Mouse (Mus musculus) activated CD4-positive, CD25-positive, alpha-beta regulatory T cell (primary cell): ENCODE measurements around the gene Prkag3. TPM values are rescaled to one million over a fixed set of nuclear protein-coding genes. Genes with fewer than 3 reads are reported as not detected.

ENCODE experiments used
- polyA plus RNA-seq, 2 experiments: library from polyadenylated mRNA; unstranded; fragments of 100-300 nt; shearing (Covaris generic); gene quantifications; one replicate each; pipeline ENCODE4 v1.2.1; 2017

The Prkag3 gene
- polyA plus RNA-seq, result under 1 TPM in 1 of 2 experiments, not detected in 1; 0.15 TPM

DNA sequence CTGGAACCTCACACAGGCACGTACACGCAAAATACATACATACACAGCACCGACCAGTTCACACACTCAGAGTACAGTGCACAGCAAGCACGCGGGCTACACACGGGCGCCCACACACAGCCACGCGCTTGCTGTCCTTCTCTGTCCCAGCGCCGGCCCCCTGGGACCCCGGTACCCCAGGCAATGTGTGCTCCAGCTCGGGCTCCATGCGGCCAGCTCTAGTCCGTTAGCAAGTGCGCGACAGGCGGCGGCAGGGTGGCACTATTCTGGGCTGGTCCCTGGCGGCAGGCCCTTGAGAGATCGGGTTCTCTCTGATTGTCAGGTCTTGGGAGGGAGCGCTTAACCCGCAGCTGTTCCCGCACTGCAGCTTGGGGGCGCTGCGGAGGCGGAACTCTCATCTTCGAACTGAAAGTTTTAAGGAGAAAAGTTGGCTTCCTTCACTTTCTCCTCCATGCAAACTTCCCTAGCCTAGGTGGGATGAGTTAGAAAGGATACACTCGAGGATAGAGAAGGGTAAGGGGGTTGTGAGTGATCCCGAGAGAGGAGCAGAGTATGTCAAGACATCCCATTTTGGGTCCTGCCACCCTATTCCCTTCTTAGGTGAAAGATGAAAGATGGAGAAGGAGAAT is at the start of gene Prkag3:
TSS of gene Prkag3 (minus strand) at position 579 of the 629 bp plus-strand sequence.

DNA sequence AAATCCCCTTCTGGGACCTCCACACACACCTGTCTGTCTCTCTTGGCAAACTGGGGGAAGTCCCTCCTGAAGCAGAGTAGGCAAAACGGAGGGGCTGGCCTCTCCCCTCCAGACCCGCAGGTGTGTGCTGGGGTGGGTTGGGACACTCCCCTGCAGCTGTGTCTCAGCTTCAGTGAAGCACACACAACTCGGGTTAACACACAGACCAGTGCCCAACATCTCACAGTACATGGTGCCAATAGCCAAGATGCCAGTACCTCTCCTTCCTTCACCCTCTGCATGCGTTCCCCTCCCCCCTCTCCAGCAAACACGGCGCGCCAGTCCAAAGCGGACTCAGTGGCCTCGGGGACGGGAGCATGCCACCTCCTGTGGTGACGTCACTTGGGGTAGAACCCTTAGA is 42.2 kb upstream of the Prkag3 start, which contains the start of gene Wnt10a:
TSS of gene Wnt10a (plus strand) at position 268 of the 400 bp plus-strand sequence.

DNA sequence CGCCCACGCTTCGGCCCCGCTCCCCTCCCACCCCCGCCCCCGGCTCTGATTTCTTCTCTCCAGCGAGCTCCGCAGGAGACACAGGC is 22.7 kb upstream of the Prkag3 start, which contains the start of gene Wnt6:
TSS of gene Wnt6 (plus strand) at position 48 of the 86 bp plus-strand sequence.

DNA sequence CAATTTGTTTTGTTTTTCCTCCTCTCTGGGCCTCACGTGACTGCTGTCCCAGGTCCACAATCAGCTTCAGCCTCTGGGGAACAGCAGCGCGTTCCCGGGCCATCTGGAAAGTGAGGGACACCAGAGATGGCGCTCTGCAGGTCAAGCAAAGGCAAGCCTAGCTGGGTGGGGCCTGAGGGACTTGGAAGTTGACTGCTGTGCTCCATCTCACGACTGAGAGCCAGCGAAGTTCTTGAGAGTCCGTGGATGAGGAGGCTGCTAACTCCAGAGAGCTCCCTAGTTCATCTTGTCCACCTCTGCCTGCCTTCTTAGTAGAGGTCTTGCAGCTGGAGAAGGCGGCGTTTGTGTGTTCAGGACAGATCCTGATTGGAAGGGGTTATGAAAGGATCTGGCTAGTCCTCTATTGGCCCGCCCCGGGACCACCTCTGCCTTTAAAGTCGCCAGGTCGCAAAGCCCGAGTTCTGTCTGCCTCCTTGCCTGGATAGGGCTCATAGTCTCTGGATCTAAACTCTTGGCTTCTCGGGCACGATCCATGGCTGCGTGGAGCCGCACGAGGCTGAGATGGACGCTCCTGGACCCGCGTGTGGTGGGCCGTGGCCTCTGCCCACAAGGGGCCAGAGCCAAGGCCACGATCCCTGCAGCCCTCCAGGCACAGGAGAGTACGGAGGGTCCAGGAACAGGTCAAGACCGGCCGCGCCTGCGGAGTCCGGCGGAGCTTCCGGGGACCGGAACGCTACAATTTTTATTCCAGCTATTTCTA is 35.7 kb downstream of the Prkag3 start, which contains the start of gene Cyp27a1:
TSS of gene Cyp27a1 (plus strand) at position 476 of the 760 bp plus-strand sequence.

Other genes with a start within 250 kb of the Prkag3 start
- gene Cnot9, start 243.2 kb downstream of the Prkag3 start, polyA plus RNA-seq, result 10 to 100 TPM; 34.7 to 37.7 TPM
- 1 to 10 TPM in 1 of 2 experiments, under 1 TPM in 1; 0.66 to 1.5 TPM for gene Plcd4, start 206.3 kb downstream of the Prkag3 start, polyA plus RNA-seq
- 10 to 100 TPM; 12.0 to 13.0 TPM for gene Usp37, start 204.9 kb downstream of the Prkag3 start, polyA plus RNA-seq
- gene Zfp142, start 161.0 kb downstream of the Prkag3 start, polyA plus RNA-seq, result 10 to 100 TPM; 10.2 to 14.0 TPM
- gene Bcs1l, start 160.9 kb downstream of the Prkag3 start, polyA plus RNA-seq, result 10 to 100 TPM in 1 of 2 experiments, 1 to 10 TPM in 1; 9.8 to 11.9 TPM
- 10 to 100 TPM; 19.4 to 25.8 TPM for gene Rnf25, start 147.8 kb downstream of the Prkag3 start, polyA plus RNA-seq
- under 1 TPM in 1 of 2 experiments, not detected in 1; 0.53 TPM for gene Stk36, start 147.8 kb downstream of the Prkag3 start, polyA plus RNA-seq
- 10 to 100 TPM; 13.3 to 24.1 TPM for gene Ttll4, start 87.5 kb downstream of the Prkag3 start, polyA plus RNA-seq
- gene Cyp27a1, start 35.6 kb downstream of the Prkag3 start, polyA plus RNA-seq, result under 1 TPM in 1 of 2 experiments, not detected in 1; 0.66 TPM
- under 1 TPM in 1 of 2 experiments, not detected in 1; 0.68 TPM for gene Wnt6, start 22.7 kb upstream of the Prkag3 start, polyA plus RNA-seq
- gene Wnt10a, start 42.3 kb upstream of the Prkag3 start, polyA plus RNA-seq, result 1 to 10 TPM in 1 of 2 experiments, under 1 TPM in 1; 0.74 to 1.2 TPM
- not detected for gene Cdk5r2, start 105.7 kb upstream of the Prkag3 start, polyA plus RNA-seq
- not detected for gene Fev, start 136.2 kb upstream of the Prkag3 start, polyA plus RNA-seq
- gene Cryba2, start 143.9 kb upstream of the Prkag3 start, polyA plus RNA-seq, result not detected
- not detected for gene Cfap65, start 186.4 kb upstream of the Prkag3 start, polyA plus RNA-seq
- gene Ihh, start 202.5 kb upstream of the Prkag3 start, polyA plus RNA-seq, result under 1 TPM in 1 of 2 experiments, not detected in 1; 0.25 TPM